Mouse (Mus musculus): ENCODE measurements around the gene Dcst2. TPM values are rescaled to one million over a fixed set of nuclear protein-coding genes. Genes with fewer than 3 reads are reported as not detected.

Dcst2 gene
- polyA plus RNA-seq, 1 experiment from 2014 or later: 0.07 TPM

DNA sequence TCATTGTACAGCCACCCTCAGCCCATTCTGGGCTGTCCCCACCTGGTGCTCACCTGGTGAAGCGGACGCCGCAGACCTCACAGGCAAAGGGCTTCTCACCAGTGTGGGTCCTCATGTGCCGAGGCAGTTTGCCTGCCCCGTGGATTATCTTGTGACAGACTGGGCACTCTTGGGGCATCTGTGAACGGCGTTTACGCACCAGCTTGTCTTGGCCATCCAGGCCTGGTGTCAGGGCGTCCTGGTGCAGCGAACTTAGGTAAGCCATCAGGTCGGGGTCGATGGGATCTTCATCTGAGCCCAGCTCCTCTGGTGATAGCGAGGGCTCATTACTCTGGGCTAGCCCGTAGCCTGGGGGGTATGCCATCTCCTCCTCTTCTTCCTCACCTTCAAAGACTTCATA lies 18.5 kb downstream of the Dcst2 start:
- H3K9ac ChIP-seq (ENCODE audit: low read depth, low read length): no peak overlapping the region
- no peaks in the 10 kb centered on the region for H3K36me3 ChIP-seq (ENCODE audit: control insufficient read depth, insufficient read depth, low read length)
- WGBS (ENCODE audit: insufficient replicate concordance): 91% methylated on average over 14 of the region's 14 CpGs
- no peaks in the 10 kb centered on the region for H3K9me3 ChIP-seq (replicated peaks; ENCODE audit: control insufficient read depth, low read length)
- no peak overlapping the region for H3K4me3 ChIP-seq (ENCODE audit: low read depth, low read length)
- no peak overlapping the region for H3K27ac ChIP-seq (ENCODE audit: low read depth, low read length)
- ATAC-seq (replicated peaks; ENCODE audit: insufficient number of reproducible peaks, low FRiP score, low TSS enrichment): no peak
- H3K4me2 ChIP-seq: no peak overlapping the region
- H3K27me3 ChIP-seq (ENCODE audit: control insufficient read depth, insufficient read depth, low read length): no peaks in the 10 kb centered on the region
- peaks cover 16% of the 10 kb centered on the region; the same call in 1 of the 2 replicates for H3K4me1 ChIP-seq (ENCODE audit: control insufficient read depth, insufficient read depth, low read length)

DNA sequence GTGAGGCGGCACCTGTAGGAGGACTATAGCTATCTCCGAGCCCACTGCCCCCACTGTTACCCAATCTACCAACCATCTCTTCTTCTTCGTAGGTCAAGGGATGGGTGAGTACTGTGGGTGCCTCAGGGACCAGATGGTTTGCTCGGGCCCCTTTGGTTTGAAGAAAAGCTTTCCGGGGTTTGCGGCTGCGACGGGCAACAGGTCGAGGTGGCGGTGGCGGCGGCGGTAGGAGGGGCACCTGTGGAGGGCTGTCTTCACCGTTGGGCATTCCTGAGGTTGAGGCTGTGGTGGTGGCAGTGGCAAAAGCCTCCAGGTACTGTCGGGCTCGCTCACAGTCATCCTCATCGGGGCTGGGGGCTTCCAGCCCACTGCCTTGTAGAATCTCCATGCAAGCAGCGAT lies 18.9 kb downstream of the Dcst2 start:
- peaks cover 16% of the 10 kb centered on the region; the same call in 1 of the 2 replicates for H3K4me1 ChIP-seq (ENCODE audit: control insufficient read depth, insufficient read depth, low read length)
- no peaks in the 10 kb centered on the region for H3K9me3 ChIP-seq (replicated peaks; ENCODE audit: control insufficient read depth, low read length)
- no peak overlapping the region for H3K27ac ChIP-seq (ENCODE audit: low read depth, low read length)
- H3K27me3 ChIP-seq (ENCODE audit: control insufficient read depth, insufficient read depth, low read length): no peaks in the 10 kb centered on the region
- no peak overlapping the region for H3K9ac ChIP-seq (ENCODE audit: low read depth, low read length)
- ATAC-seq (replicated peaks; ENCODE audit: insufficient number of reproducible peaks, low FRiP score, low TSS enrichment): no peak
- H3K4me3 ChIP-seq (ENCODE audit: low read depth, low read length): no peak overlapping the region
- WGBS (ENCODE audit: insufficient replicate concordance): 90% methylated on average over 18 of the region's 18 CpGs
- no peak overlapping the region for H3K4me2 ChIP-seq
- H3K36me3 ChIP-seq (ENCODE audit: control insufficient read depth, insufficient read depth, low read length): no peaks in the 10 kb centered on the region

GRCm38 (mm10) chr3:89381233-89381632 lies 19.5 kb downstream of the Dcst2 start:
- Histone ChIP-seq H3K27ac (ENCODE audit: low read depth, low read length) (no peak overlapping the region), H3K4me3 (ENCODE audit: low read depth, low read length) (no peak overlapping the region), H3K9ac (ENCODE audit: low read depth, low read length) (no peak overlapping the region), H3K9me3 (replicated peaks; ENCODE audit: control insufficient read depth, low read length) (no peaks in the 10 kb centered on the region), H3K36me3 (ENCODE audit: control insufficient read depth, insufficient read depth, low read length) (no peaks in the 10 kb centered on the region), H3K27me3 (ENCODE audit: control insufficient read depth, insufficient read depth, low read length) (no peaks in the 10 kb centered on the region), H3K4me1 (ENCODE audit: control insufficient read depth, insufficient read depth, low read length) (peaks cover 16% of the 10 kb centered on the region; the same call in 1 of the 2 replicates), H3K4me2 (no peak overlapping the region)
- 81% methylated on average over 11 of the region's 11 CpGs for WGBS (ENCODE audit: insufficient replicate concordance)
- ATAC-seq (replicated peaks; ENCODE audit: insufficient number of reproducible peaks, low FRiP score, low TSS enrichment): no peak

DNA sequence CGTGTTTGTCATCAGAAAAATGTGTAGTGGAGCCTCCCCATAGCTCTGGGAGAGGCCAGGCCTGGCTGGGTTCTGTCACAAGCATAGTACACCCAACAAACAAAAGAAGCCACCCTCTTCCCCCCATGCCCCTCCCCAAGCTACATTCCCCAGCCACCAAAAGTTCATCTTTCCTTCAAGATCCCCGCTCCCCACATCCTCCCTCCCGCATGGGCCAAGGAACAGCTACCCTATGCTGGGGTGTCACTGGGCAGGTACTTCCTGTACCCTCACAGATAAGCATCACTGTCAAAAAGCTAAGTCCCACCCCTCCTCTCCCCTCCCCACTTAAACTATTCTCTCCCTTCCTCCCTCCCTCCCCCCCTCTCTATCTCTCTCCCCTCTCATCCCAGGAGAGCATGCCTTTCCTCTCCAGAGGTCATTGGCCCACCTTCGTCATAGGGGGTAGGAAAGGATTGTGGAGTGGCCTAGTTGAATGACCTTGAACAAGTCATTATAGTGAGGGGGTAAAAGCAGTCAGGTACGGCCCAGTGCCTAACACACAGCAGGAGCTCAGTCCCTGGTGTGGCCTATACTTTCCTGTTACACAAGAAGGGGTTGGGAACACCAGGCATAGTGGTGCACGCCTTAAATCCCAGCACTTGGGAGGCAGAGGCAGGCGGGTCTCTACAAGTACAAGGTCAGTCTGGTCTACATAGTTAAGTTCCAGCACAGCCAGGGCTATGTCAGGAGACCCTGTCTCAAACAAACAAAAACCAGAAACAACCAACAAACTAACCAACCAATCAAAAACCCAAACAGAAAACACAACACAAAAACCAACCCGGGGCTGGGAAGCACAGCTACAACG lies 20.5 kb downstream of the Dcst2 start:
- Histone ChIP-seq H3K4me3 (ENCODE audit: low read depth, low read length) (no peak overlapping the region), H3K27me3 (ENCODE audit: control insufficient read depth, insufficient read depth, low read length) (no peaks in the 10 kb centered on the region), H3K4me1 (ENCODE audit: control insufficient read depth, insufficient read depth, low read length) (peaks cover 19% of the 10 kb centered on the region; the same call in 1 of the 2 replicates), H3K9ac (ENCODE audit: low read depth, low read length) (no peak overlapping the region), H3K4me2 (no peak overlapping the region), H3K9me3 (replicated peaks; ENCODE audit: control insufficient read depth, low read length) (no peaks in the 10 kb centered on the region), H3K36me3 (ENCODE audit: control insufficient read depth, insufficient read depth, low read length) (no peaks in the 10 kb centered on the region), H3K27ac (ENCODE audit: low read depth, low read length) (no peak overlapping the region)
- WGBS (ENCODE audit: insufficient replicate concordance): 85% methylated on average over 9 of the region's 9 CpGs
- no peak for ATAC-seq (replicated peaks; ENCODE audit: insufficient number of reproducible peaks, low FRiP score, low TSS enrichment)

- Histone ChIP-seq H3K27ac (ENCODE audit: low read depth, low read length) (no peak overlapping the region), H3K9ac (ENCODE audit: low read depth, low read length) (no peak overlapping the region), H3K4me2 (no peak overlapping the region), H3K9me3 (replicated peaks; ENCODE audit: control insufficient read depth, low read length) (no peaks in the 10 kb centered on the region), H3K27me3 (ENCODE audit: control insufficient read depth, insufficient read depth, low read length) (no peaks in the 10 kb centered on the region), H3K4me1 (ENCODE audit: control insufficient read depth, insufficient read depth, low read length) (peaks cover 15% of the 10 kb centered on the region; the same call in 1 of the 2 replicates), H3K4me3 (ENCODE audit: low read depth, low read length) (no peak overlapping the region), H3K36me3 (ENCODE audit: control insufficient read depth, insufficient read depth, low read length) (no peaks in the 10 kb centered on the region)
- no peak for ATAC-seq (replicated peaks; ENCODE audit: insufficient number of reproducible peaks, low FRiP score, low TSS enrichment)
- WGBS (ENCODE audit: insufficient replicate concordance): 69% methylated on average over 5 of the region's 5 CpGs
Observed at GRCm38 (mm10) chr3:89382950-89383349, 21.2 kb downstream of the Dcst2 start.

GRCm38 (mm10) chr3:89383651-89384255 lies 22.0 kb downstream of the Dcst2 start:
- no peaks in the 10 kb centered on the region for H3K36me3 ChIP-seq (ENCODE audit: control insufficient read depth, insufficient read depth, low read length)
- no peaks in the 10 kb centered on the region for H3K27me3 ChIP-seq (ENCODE audit: control insufficient read depth, insufficient read depth, low read length)
- WGBS (ENCODE audit: insufficient replicate concordance): 72% methylated on average over 5 of the region's 5 CpGs
- no peak overlapping the region for H3K4me3 ChIP-seq (ENCODE audit: low read depth, low read length)
- no peak overlapping the region for H3K4me2 ChIP-seq
- peaks cover 10% of the 10 kb centered on the region; the same call in 1 of the 2 replicates for H3K4me1 ChIP-seq (ENCODE audit: control insufficient read depth, insufficient read depth, low read length)
- H3K9ac ChIP-seq (ENCODE audit: low read depth, low read length): no peak overlapping the region
- no peaks in the 10 kb centered on the region for H3K9me3 ChIP-seq (replicated peaks; ENCODE audit: control insufficient read depth, low read length)
- no peak for ATAC-seq (replicated peaks; ENCODE audit: insufficient number of reproducible peaks, low FRiP score, low TSS enrichment)
- H3K27ac ChIP-seq (ENCODE audit: low read depth, low read length): no peak overlapping the region

DNA sequence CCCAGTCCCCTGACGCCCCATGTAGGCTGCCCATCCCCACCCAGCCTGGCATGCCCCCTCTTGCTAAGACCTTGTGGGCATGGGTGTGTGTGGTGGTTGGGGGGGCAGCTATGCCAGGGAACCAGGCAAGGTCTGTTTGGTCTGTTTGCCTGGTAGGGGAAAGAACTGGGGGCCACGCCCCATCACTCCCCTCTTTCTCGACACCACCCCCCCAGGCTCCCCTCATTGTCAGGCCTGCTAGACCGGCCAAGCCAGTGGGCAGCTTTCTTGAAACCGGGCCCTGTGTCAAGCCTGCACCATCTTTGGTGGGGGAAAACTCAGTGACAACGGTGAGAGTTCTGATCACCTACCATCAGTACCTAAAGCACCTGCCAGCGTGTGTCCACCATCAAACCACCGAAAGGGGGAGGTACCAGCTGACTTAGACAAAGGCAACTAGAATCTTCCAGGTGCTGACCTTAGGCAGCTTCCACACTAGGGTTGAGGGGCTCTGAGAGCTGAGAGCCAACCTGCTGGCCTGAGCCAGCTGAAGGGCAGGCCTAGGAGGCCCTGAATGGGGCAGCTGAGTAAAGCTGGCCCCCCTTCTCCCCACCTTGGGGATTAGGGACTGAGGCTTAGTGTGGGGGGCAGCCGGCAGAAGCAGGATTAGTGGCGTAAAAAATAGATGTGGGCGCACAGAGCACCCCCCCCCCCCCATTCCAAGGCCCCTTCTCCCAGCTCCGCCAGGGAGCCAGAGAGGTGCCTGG lies 22.7 kb downstream of the Dcst2 start:
- H3K4me2 ChIP-seq: no peak overlapping the region
- H3K27ac ChIP-seq (ENCODE audit: low read depth, low read length): no peak overlapping the region
- no peaks in the 10 kb centered on the region for H3K27me3 ChIP-seq (ENCODE audit: control insufficient read depth, insufficient read depth, low read length)
- H3K4me3 ChIP-seq (ENCODE audit: low read depth, low read length): no peak overlapping the region
- 72% methylated on average over 12 of the region's 12 CpGs for WGBS (ENCODE audit: insufficient replicate concordance)
- H3K9me3 ChIP-seq (replicated peaks; ENCODE audit: control insufficient read depth, low read length): no peaks in the 10 kb centered on the region
- H3K9ac ChIP-seq (ENCODE audit: low read depth, low read length): no peak overlapping the region
- ATAC-seq (replicated peaks; ENCODE audit: insufficient number of reproducible peaks, low FRiP score, low TSS enrichment): no peak
- H3K36me3 ChIP-seq (ENCODE audit: control insufficient read depth, insufficient read depth, low read length): no peaks in the 10 kb centered on the region
- H3K4me1 ChIP-seq (ENCODE audit: control insufficient read depth, insufficient read depth, low read length): peaks cover 7% of the 10 kb centered on the region; the same call in 1 of the 2 replicates

DNA sequence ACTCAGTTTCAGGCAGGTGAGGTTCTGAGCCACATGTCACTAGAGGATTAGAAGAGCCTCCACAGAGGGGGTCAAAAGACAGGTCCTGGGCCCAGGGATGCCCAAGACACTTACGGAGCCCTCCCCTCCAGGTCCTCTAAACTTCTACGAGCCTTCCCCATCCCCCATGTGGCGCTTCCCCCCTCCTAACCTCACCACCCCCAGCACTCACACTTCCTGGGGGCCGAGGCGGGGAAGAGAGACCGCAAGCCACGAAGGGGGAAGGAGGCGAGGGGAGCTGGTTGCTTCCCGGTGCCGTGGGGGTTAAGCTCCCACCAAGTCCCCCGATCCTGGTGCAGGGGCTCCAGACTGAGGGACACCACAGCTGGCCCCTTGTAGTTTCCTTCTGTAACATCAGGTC lies 23.7 kb downstream of the Dcst2 start:
- Histone ChIP-seq H3K9ac (ENCODE audit: low read depth, low read length) (no peak overlapping the region), H3K4me1 (ENCODE audit: control insufficient read depth, insufficient read depth, low read length) (peaks cover 12% of the 10 kb centered on the region), H3K36me3 (ENCODE audit: control insufficient read depth, insufficient read depth, low read length) (no peaks in the 10 kb centered on the region), H3K9me3 (replicated peaks; ENCODE audit: control insufficient read depth, low read length) (no peaks in the 10 kb centered on the region), H3K27ac (ENCODE audit: low read depth, low read length) (no peak overlapping the region), H3K4me2 (no peak overlapping the region), H3K4me3 (ENCODE audit: low read depth, low read length) (no peak overlapping the region), H3K27me3 (ENCODE audit: control insufficient read depth, insufficient read depth, low read length) (no peaks in the 10 kb centered on the region)
- 37% methylated on average over 11 of the region's 11 CpGs for WGBS (ENCODE audit: insufficient replicate concordance)
- ATAC-seq (replicated peaks; ENCODE audit: insufficient number of reproducible peaks, low FRiP score, low TSS enrichment): no peak
